Mouse (Mus musculus): ENCODE results near the gene Pum3.

Pum3 gene

GRCm38 (mm10) chr19:27429745-27430251 is at the start of gene Pum3:
Gene Pum3 (minus strand): TSS chr19:27429825.
- under 1% methylated on average over 40 of the region's 40 CpGs for WGBS

DNA sequence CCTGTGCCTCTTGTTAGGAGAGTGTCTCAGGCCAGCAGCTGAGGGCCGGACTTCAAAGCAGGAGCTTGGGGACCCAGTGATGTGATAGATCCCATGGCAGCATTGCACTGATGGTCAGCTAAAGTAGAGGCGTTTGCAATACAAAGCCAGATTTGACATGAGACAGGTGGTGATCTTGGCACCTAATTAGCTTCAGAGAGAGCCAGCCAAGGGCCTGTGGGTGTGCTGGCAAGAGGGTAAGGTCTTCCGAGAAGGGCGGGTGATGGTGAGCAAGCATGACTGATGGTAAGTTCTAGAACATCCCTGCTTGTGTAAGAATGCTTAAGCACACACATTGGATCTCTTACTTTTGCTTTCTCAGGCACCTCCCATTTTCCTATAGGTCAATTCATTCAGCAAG is 37.1 kb upstream of the Pum3 start:
- WGBS: 83% methylated on average over 4 of the region's 4 CpGs

GRCm38 (mm10) chr19:27462656-27463055 is 33.0 kb upstream of the Pum3 start:
- WGBS: 27% methylated on average over 4 of the region's 4 CpGs

DNA sequence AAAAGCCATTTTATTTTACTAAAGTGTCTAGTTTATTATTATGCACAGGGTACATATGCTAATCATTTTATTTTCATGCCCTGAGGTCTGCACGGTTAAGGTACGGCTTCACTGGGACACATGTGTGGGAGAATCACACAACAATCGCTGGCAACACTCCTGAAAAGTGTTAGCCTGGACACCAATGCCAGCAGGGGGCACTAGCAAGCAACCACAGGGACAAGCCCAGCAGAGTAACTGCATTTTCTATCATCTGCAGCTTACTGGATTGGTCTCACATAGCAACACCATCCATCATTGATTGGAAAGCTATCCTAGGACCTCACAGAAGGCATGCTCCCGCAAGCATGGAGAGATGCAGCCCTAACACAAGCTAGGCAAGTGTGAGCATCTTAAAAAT is 20.8 kb upstream of the Pum3 start:
- 19% methylated on average over 4 of the region's 4 CpGs for WGBS

DNA sequence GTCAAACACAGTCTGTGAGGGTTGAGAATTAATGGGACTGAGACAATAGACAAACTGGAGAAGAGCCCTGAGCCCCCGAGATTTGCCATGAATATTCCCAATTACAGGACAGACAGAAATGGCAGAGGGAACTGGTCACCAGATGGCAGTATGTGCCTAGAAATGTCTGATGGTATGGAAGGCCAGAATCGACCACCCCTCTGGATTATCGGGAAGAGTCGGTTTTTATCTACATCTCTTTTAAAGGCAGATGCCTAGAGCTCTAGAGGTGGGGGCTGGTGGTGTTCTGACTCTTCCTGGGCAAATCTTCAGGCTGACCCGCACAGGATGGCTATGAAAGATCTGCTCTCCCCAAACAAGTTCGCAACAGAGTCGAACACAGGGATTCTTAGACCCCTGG is 17.9 kb upstream of the Pum3 start:
- WGBS: 29% methylated on average over 7 of the region's 7 CpGs

DNA sequence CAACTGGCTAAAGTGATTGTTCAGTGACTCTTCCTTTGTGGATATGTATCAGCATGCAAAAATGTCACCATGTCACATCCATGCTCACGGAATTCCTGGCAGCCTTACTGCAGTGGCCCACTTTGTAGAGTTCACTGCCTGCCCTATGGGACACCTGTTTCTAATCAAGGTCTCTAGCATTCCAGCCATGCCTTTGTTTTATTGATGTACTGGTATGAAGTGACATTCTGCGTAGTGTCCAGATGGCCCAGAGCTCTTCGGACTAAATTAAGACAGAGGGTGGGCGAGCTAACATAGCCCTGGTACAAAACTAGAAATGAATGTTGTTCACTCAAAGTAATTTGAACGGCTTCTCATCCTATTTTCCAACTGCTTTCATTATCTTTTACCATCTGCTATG is 11.5 kb upstream of the Pum3 start:
- 65% methylated on average over 5 of the region's 5 CpGs for WGBS

- 80% methylated on average over 10 of the region's 10 CpGs for WGBS
These were observed 8.5 kb upstream of the Pum3 start for GRCm38 (mm10) chr19:27437982-27438652.

GRCm38 (mm10) chr19:27430406-27430805 is 781 bp upstream of the Pum3 start:
- 0% methylated on average over 10 of the region's 10 CpGs for WGBS

GRCm38 (mm10) chr19:27429281-27429680 is 344 bp downstream of the Pum3 start:
- WGBS: under 1% methylated on average over 16 of the region's 16 CpGs

GRCm38 (mm10) chr19:27427865-27428264 is 1.8 kb downstream of the Pum3 start:
- WGBS: 75% methylated on average over 2 of the region's 2 CpGs

GRCm38 (mm10) chr19:27426451-27426850 is 3.2 kb downstream of the Pum3 start:
- WGBS: 78% methylated on average over 1 of the region's 1 CpGs

DNA sequence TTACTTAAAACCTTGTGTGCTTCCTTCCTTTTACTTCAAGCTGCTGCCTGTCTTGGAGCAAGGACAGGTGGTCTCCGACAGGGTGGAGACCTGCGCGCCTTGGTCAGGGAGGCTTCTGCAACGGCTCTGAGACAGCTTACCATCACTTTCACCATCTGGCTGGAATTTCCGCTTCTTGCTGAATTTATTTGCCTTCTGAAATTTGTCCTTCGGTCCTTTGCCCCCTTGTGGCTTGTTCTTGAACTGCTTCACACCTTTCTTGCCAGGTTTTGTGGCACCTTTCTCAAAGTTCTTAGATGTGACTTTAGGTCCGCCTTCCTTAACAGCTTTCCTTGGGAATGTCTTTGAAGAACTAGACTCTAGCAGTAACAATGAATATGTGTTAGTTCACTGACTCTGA is 4.0 kb downstream of the Pum3 start:
- WGBS: 44% methylated on average over 7 of the region's 7 CpGs

DNA sequence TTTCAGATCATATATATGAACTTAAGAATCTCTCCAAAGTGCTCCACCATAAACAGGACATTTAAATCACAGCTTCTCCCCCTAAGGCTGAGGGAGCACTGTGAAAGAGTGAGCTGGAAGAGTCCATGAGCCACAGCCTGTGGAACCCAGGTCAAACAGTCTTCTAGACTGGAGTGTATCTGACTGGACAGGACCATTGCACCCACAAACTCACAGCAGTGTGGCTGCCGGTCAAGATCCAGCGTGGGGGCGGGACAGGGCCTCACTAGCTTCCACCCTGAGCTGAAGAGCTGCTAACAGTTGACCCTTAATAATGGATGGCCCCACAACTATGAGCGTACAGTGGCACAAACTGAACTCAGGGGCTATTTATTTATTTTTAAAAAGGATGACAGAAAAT is 12.2 kb downstream of the Pum3 start:
- 88% methylated on average over 4 of the region's 4 CpGs for WGBS

DNA sequence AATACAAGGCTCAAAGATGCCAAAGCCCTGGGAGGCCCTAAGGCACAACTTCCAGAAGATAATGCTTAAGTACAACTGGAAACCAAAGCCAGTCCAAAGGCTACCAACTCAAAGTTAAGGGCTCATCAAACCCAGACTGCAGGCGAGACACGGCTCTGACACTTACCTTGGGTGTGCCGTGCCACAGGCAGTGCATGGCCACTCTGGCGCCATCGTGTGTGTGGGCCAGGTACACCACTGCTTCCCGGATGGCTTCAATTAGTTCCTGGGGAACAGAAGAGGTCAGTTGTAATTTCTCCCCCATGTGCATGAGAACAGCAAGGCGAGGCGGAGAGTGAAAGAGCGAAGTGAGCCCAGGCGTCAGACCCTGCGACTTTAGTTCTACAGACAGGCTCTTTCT is 13.1 kb downstream of the Pum3 start:
- WGBS: 59% methylated on average over 11 of the region's 11 CpGs

DNA sequence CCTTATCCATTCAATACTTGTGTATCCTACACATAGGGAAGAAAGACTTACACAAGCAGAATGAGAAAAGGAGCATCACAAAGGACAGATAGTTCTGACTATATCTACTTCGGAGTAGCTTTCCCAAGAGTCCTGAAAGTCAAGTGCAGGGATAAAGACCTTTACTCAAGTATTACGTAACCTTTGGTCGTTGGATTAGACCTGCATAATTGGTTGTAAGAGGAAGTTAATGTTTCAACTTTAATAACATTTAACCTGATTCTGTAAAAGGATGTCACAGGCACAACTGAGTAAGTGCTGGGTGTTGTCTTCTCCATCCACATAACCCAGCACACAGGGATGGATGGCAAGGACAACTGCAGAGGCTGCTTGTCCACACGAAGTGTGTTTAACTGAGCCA is 18.3 kb downstream of the Pum3 start:
- WGBS: 93% methylated on average over 4 of the region's 4 CpGs

DNA sequence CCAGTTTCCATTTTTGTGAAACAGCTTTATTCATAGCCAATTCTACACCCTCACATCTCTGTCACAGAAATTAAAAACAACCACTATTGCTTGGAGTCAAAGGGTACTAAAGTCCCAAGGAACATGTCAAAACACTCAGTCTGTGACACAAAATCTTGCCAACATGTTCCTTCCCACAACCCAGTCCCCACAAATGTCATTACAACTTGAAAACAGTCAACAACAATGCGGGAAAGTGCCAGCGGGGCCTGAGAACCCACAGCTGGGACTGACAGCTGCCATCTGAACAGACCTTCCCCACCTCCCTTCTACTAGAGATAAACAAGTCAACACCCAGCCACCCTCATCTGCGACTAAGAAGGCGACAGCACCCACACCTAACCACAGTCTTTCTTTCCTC is 18.9 kb downstream of the Pum3 start:
- 92% methylated on average over 4 of the region's 4 CpGs for WGBS

DNA sequence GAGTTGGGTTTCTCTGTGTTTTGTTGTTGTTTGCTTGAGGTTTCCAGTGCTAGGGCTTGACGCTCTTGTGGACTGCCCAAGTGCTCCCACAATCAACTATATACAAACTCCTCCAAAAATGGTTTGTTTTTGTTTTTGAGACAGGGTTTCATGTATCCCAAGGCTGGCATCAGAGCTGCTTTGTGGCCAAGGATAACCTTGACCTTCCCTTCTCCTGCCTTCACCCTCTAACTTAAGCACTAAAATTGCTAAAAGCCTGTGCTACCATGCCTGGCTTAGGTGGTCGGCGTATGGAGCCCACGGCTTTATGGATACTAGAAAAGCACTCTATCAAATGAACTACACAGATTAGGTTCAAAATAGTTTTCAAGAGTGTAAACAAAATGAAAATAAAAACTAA is 20.4 kb downstream of the Pum3 start:
- 97% methylated on average over 4 of the region's 4 CpGs for WGBS

GRCm38 (mm10) chr19:27397797-27398196 is 31.8 kb downstream of the Pum3 start:
- 83% methylated on average over 9 of the region's 9 CpGs for WGBS

DNA sequence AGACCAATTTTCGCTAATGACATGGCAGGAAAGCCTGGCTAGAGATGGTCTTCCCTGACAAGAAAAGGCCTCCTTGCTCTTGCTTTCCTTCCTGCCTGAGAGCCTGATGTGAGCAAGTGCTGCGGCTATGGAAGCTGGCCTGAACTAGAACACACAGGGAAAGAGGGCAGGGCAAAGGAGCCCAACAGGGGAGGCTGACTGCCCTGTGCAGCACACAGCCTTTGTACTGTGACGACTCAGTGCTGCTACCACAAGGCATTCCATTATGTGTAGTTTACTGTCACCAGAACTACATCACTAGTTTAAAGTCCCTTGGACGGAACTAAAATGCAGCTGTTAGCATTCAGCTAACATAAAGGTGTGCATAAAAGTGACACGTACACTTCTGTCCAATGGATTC is 32.4 kb downstream of the Pum3 start:
- 84% methylated on average over 5 of the region's 5 CpGs for WGBS

DNA sequence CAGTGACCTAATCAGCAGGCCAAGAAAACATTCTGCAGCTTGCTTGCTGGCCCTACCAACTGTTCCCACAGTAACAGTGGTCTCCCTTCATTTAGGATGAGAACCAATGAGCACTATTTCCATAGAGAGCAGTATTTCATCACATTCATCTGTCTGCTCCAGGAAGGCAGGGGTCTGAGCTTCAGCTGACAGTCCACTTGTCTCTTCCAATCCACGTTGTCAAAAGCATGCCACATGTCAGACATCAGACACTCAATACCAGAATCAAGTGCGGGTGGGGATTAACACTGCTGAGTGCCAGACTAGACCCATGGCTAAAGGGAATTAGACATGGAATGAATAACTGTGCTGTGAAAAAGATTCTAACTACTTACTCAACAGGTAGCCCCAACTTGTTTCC is 32.9 kb downstream of the Pum3 start:
- WGBS: 76% methylated on average over 2 of the region's 2 CpGs

GRCm38 (mm10) chr19:27395936-27396335 is 33.7 kb downstream of the Pum3 start:
- WGBS: 93% methylated on average over 5 of the region's 5 CpGs

DNA sequence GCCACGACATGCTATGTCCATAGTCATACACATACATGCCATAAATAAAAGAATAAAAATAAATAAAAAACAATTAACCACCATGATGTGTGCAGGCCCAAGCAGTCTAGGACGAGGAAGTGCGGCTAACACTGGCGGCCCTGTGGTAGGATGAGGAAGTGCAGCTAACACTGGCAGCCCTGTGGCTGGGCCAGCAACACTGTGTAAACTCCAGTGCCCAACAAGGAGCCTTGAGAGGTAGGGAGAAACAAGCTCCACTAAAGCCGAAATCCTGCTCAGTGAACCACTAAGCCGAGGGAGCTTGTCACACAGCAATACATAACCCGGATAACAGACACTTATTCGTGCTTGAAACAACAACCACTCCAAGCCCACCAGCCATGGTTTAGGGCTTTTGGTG is 34.1 kb downstream of the Pum3 start:
- 86% methylated on average over 8 of the region's 8 CpGs for WGBS

GRCm38 (mm10) chr19:27394341-27394990 is 35.2 kb downstream of the Pum3 start:
- 97% methylated on average over 7 of the region's 7 CpGs for WGBS

GRCm38 (mm10) chr19:27392431-27392830 is 37.2 kb downstream of the Pum3 start:
- 93% methylated on average over 2 of the region's 2 CpGs for WGBS
